Mouse (Mus musculus) ES-Bruce4 (cell line): ENCODE data around the gene Rnf220.

Experiments used
- CTCF ChIP-seq: IDR thresholded peaks from one replicate; pipeline ENCODE4 v1.8.1; 2011; ENCODE audit warnings: low read depth, low read length
- EP300 ChIP-seq: IDR thresholded peaks from 2 replicates; pipeline ENCODE4 v1.6.1; 2011; ENCODE audit warnings: low read depth, low read length; ENCODE audit not compliant: insufficient read depth
- POLR2A ChIP-seq: IDR thresholded peaks from one replicate; pipeline ENCODE4 v1.8.1; 2011; ENCODE audit warnings: low read length; ENCODE audit not compliant: insufficient read depth

- no peak for TF ChIP-seq CTCF
- TF ChIP-seq POLR2A: no peak
- TF ChIP-seq EP300: peak; percentile 85
Measured at GRCm38 (mm10) chr4:117360713-117361557, 135.9 kb downstream of the Rnf220 start.
